In the genomic region with DNA sequence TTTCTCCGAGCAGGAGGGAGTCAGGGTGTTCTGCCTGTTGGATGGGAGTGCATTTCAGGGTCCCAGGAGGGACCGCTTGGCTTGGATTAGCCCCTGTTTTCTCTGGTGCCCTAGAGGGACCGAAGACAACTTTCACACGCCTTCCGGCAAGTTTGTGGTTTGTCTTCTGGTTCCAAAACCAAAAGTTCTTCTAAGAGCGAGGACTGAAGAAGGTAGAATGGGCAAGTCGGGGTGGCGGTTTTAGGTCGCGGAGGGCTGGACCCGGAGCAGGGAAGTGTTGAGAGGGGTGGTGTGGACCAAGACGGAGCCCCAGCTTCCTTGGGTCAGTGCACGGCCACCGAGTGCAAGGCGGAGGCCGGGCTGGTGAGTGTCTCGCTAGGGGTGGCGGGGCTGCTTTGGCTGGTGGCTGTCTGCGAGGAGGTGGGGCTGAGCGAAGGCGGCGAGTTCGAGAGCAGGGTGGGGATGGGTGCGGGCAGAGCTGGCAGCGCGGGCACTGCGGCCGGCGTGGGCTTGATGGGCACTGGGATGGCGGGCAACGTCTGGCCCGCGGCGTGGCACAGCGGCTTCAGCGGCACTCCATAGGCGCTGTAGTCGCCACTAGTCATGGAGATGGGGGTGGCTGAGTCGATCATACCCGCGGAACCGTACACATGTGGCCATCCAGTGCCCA, we compare ENCODE assay signal across 11 mouse cellular contexts. TPM values are rescaled to one million over a fixed set of nuclear protein-coding genes. Genes with fewer than 3 reads are reported as not detected.
DNase-seq lines count a peak whose midpoint lies in the region; ATAC-seq lines count a peak whose summit lies in the region.
"Had no signal": no experiment of that assay in that cellular context is flagged by ENCODE, and none has a peak within 500 bp of the region (broad histone marks: within the 10 kb centered on the region; RNA-seq: fewer than 3 reads in every experiment).

No protein-coding gene starts in this region.

- H3K9ac ChIP-seq in heart, embryonic 12.5 days, result no peak overlapping the region
- H3K9ac ChIP-seq in midbrain, embryonic 13.5 days (replicated peaks), result peak overlapping the region; percentile 73

- peaks cover 14% of the 10 kb centered on the region; the same call in 1 of the 2 replicates for H3K4me1 ChIP-seq in heart, embryonic 12.5 days (replicated peaks)
- peaks cover 91% of the 10 kb centered on the region for H3K4me1 ChIP-seq in hindbrain, embryonic 10.5 days (replicated peaks)
- peaks cover 88% of the 10 kb centered on the region for H3K4me1 ChIP-seq in midbrain, embryonic 13.5 days (replicated peaks)

- 0 out of 2 replicates have a peak overlapping the region, but pooled peaks have one; percentile 1 for H3K4me3 ChIP-seq in heart, embryonic 12.5 days
- peak overlapping the region; percentile 58 for H3K4me3 ChIP-seq in hindbrain, embryonic 10.5 days
- peak overlapping the region; percentile 52 for H3K4me3 ChIP-seq in midbrain, embryonic 13.5 days (replicated peaks)

- no peaks in the 10 kb centered on the region for H3K9me3 ChIP-seq in heart, embryonic 12.5 days (replicated peaks)
- H3K9me3 ChIP-seq in hindbrain, embryonic 10.5 days, result no peaks in the 10 kb centered on the region
- H3K9me3 ChIP-seq in midbrain, embryonic 13.5 days, result no peaks in the 10 kb centered on the region
- H3K9me3 ChIP-seq: G1E had no signal

- no peak for DNase-seq in heart, adult 9 months (ENCODE audit: low spot score in 2 of 2)
- DNase-seq in R1 (ENCODE audit: low read depth, low spot score), result peak; percentile 46
- DNase-seq in hindbrain, embryonic 10.5 days (ENCODE audit: low spot score), result peak; percentile 49
- no peak for DNase-seq in testis, postnatal 14 days (ENCODE audit: low spot score)
- no peak for DNase-seq in yolk sac, embryonic 10.5 days (ENCODE audit: low spot score)
- no peak for DNase-seq in kidney, adult 11 months

- under 1% methylated on average over 42 of the region's 42 CpGs for WGBS in heart, embryonic 12.5 days
- WGBS in hindbrain, embryonic 10.5 days, result under 1% methylated on average over 42 of the region's 42 CpGs
- WGBS in midbrain, embryonic 13.5 days, result under 1% methylated on average over 42 of the region's 42 CpGs

- no peaks in the 10 kb centered on the region for H3K36me3 ChIP-seq in heart, embryonic 12.5 days
- H3K36me3 ChIP-seq in hindbrain, embryonic 10.5 days, result no peaks in the 10 kb centered on the region
- no peaks in the 10 kb centered on the region for H3K36me3 ChIP-seq in midbrain, embryonic 13.5 days
- H3K36me3 ChIP-seq: G1E had no signal

- no peak overlapping the region for H3K27ac ChIP-seq in heart, embryonic 12.5 days (ENCODE audit: poor library complexity, severe bottlenecking)
- H3K27ac ChIP-seq in hindbrain, embryonic 10.5 days, result peak overlapping the region; percentile 87
- H3K27ac ChIP-seq in midbrain, embryonic 13.5 days, result peak overlapping the region; percentile 76

- no peak for ATAC-seq in heart, embryonic 12.5 days (ENCODE audit: insufficient number of reproducible peaks, low FRiP score)
- no peak for ATAC-seq in midbrain, embryonic 13.5 days

- H3K4me2 ChIP-seq in heart, embryonic 12.5 days, result no peak overlapping the region
- H3K4me2 ChIP-seq in midbrain, embryonic 13.5 days (replicated peaks), result peak overlapping the region; percentile 72

- H3K27me3 ChIP-seq in heart, embryonic 12.5 days (replicated peaks), result peaks cover 90% of the 10 kb centered on the region
- H3K27me3 ChIP-seq in hindbrain, embryonic 10.5 days (ENCODE audit: insufficient read depth, poor library complexity, severe bottlenecking), result peaks cover 100% of the 10 kb centered on the region
- peaks cover 84% of the 10 kb centered on the region for H3K27me3 ChIP-seq in midbrain, embryonic 13.5 days

RNA-seq across cellular contexts. Expression of a gene that starts 1.7 kb away (rescaled TPM):
- polyA plus RNA-seq in heart, embryonic 12.5 days (2016; fragmentation: Nextera tagmentation; extraction: Ambion mirVana), result not detected in 2 replicates
- polyA plus RNA-seq in hindbrain, embryonic 10.5 days (2016; fragmentation: Nextera tagmentation; extraction: Ambion mirVana), result 5.7 and 6.8 TPM in 2 replicates
- 14.2 and 20.6 TPM in 2 replicates for polyA plus RNA-seq in midbrain, embryonic 13.5 days (2015; fragmentation: Nextera tagmentation; extraction: Ambion mirVana)
- polyA plus RNA-seq: frontal cortex, adult 2 months; G1E; liver, adult 2 months had no signal

Comparison
In these comparisons a context has a peak if more than half of its experiments do, and no peak if none do; other contexts are left out.
1. H3K4me3 ChIP-seq: peak in every context shown above with its lines; median percentile 58 in hindbrain, embryonic 10.5 days; 52 in midbrain, embryonic 13.5 days; 1 in heart, embryonic 12.5 days.
2. DNase-seq: peak in R1 (single experiment) and hindbrain, embryonic 10.5 days (single experiment); none in heart, adult 9 months (0 of 2), testis, postnatal 14 days (single experiment), yolk sac, embryonic 10.5 days (single experiment) and kidney, adult 11 months (single experiment).